24 mouse cellular contexts compared by ENCODE assay signal in genomic region chr14:112029331-112029730, GRCm38 (mm10).
DNase-seq lines count a peak whose midpoint lies in the region; ATAC-seq lines count a peak whose summit lies in the region.
"Had no signal": no experiment of that assay in that cellular context is flagged by ENCODE, and none has a peak within 500 bp of the region (broad histone marks: within the 10 kb centered on the region; RNA-seq: fewer than 3 reads in every experiment).

No protein-coding gene starts in this region.

- no peaks in the 10 kb centered on the region for H3K27me3 ChIP-seq in heart, embryonic 11.5 days (ENCODE audit: control insufficient read depth, insufficient read depth, low read length)
- H3K27me3 ChIP-seq: embryonic facial prominence, embryonic 12.5 days; forebrain, embryonic 12.5 days; hindbrain, embryonic 12.5 days; limb, embryonic 13.5 days; liver, embryonic 12.5 days had no signal

- H3K4me3 ChIP-seq in heart, embryonic 11.5 days (ENCODE audit: low read depth, low read length), result no peak overlapping the region
- H3K4me3 ChIP-seq: embryonic facial prominence, embryonic 12.5 days; forebrain, embryonic 12.5 days; heart, adult 2 months; hindbrain, embryonic 12.5 days; limb, embryonic 13.5 days; liver, embryonic 12.5 days had no signal

- peak; percentile 25 to 75 for DNase-seq in frontal cortex, adult 2 months (ENCODE audit: extremely low spot score in 1 of 2, low spot score in 1 of 2)
- DNase-seq in frontal cortex, postnatal 14 days (ENCODE audit: low spot score in 2 of 2), result no peak
- peak; percentile 48 for DNase-seq in right cerebral cortex, adult 18-20 months
- DNase-seq in right cerebral cortex, postnatal 14 days, result no peak
- DNase-seq in layer of hippocampus, adult 9-10 months (ENCODE audit: low spot score), result peak; percentile 43
- DNase-seq: adrenal gland, postnatal 14 days; cerebellum, adult 11 months; cerebellum, adult 9-11 months; gastrocnemius, postnatal 25 days; heart, adult 2 months; kidney, postnatal 25 days; lung, adult 18-20 months; lung, postnatal 10 days had no signal

- H3K9ac ChIP-seq in heart, embryonic 11.5 days (ENCODE audit: low read depth, low read length), result no peak overlapping the region
- H3K9ac ChIP-seq: embryonic facial prominence, embryonic 12.5 days; forebrain, embryonic 12.5 days; hindbrain, embryonic 12.5 days; limb, embryonic 13.5 days; liver, embryonic 12.5 days had no signal

- H3K36me3 ChIP-seq in heart, embryonic 11.5 days (ENCODE audit: control insufficient read depth, insufficient read depth, low read length), result no peaks in the 10 kb centered on the region
- H3K36me3 ChIP-seq: embryonic facial prominence, embryonic 12.5 days; forebrain, embryonic 12.5 days; hindbrain, embryonic 12.5 days; limb, embryonic 13.5 days; liver, embryonic 12.5 days had no signal

- no peak overlapping the region for H3K27ac ChIP-seq in heart, embryonic 11.5 days (ENCODE audit: low read depth, low read length)
- H3K27ac ChIP-seq: embryonic facial prominence, embryonic 12.5 days; forebrain, embryonic 12.5 days; heart, adult 2 months; hindbrain, embryonic 12.5 days; limb, embryonic 13.5 days; liver, embryonic 12.5 days; stomach, postnatal 0 days had no signal

- no peak for ATAC-seq in heart, embryonic 11.5 days (replicated peaks; ENCODE audit: insufficient number of reproducible peaks, low FRiP score, low TSS enrichment)
- ATAC-seq in monocyte, adult 5-6 weeks (replicated peaks; ENCODE audit: insufficient number of reproducible peaks, low FRiP score, low TSS enrichment, poor library complexity, severe bottlenecking), result no peak
- ATAC-seq: CD4-positive, CD25-positive, alpha-beta regulatory T cell, adult 4 months; intestine, postnatal 0 days; liver, embryonic 12.5 days had no signal

- WGBS in heart, embryonic 11.5 days (ENCODE audit: insufficient replicate concordance), result 81% methylated on average over 3 of the region's 3 CpGs

- H3K9me3 ChIP-seq in heart, embryonic 11.5 days (replicated peaks; ENCODE audit: control insufficient read depth, low read length), result no peaks in the 10 kb centered on the region
- H3K9me3 ChIP-seq: embryonic facial prominence, embryonic 12.5 days; forebrain, embryonic 12.5 days; hindbrain, embryonic 12.5 days; limb, embryonic 13.5 days; liver, embryonic 12.5 days had no signal

- H3K4me2 ChIP-seq in heart, embryonic 11.5 days, result no peak overlapping the region
- H3K4me2 ChIP-seq: embryonic facial prominence, embryonic 12.5 days; forebrain, embryonic 12.5 days; hindbrain, embryonic 12.5 days; limb, embryonic 13.5 days; liver, embryonic 12.5 days; midbrain, embryonic 11.5 days had no signal

- no peaks in the 10 kb centered on the region for H3K4me1 ChIP-seq in heart, embryonic 11.5 days (ENCODE audit: control insufficient read depth, insufficient read depth, low read length)
- H3K4me1 ChIP-seq: embryonic facial prominence, embryonic 12.5 days; forebrain, embryonic 12.5 days; hindbrain, embryonic 12.5 days; limb, embryonic 13.5 days; liver, embryonic 12.5 days had no signal

Comparison
In these comparisons a context has a peak if more than half of its experiments do, and no peak if none do; other contexts are left out.
1. DNase-seq: peak in frontal cortex, adult 2 months (2 of 2), right cerebral cortex, adult 18-20 months (single experiment) and layer of hippocampus, adult 9-10 months (single experiment); none in frontal cortex, postnatal 14 days (0 of 2) and right cerebral cortex, postnatal 14 days (single experiment).